Mouse (Mus musculus): ENCODE results near the gene H2-Ob.

The H2-Ob gene

GRCm38 (mm10) chr17:34237741-34238140, 962 bp upstream of the H2-Ob start:
- intact Hi-C loops (cut with DNase I): loop anchor here (10.0 kb wide), 1 partner anchor 163 kb away; no protein-coding TSS in a partner anchor

- intact Hi-C loops (cut with DNase I): loop anchor here (10.0 kb wide), 1 partner anchor 165 kb away; no protein-coding TSS in a partner anchor
Observed at GRCm38 (mm10) chr17:34239601-34240041, 918 bp downstream of the H2-Ob start.

GRCm38 (mm10) chr17:34240366-34240765, 1.7 kb downstream of the H2-Ob start:
- intact Hi-C loops (cut with DNase I): no loop called here

GRCm38 (mm10) chr17:34240916-34241315, 2.2 kb downstream of the H2-Ob start:
- intact Hi-C loops (cut with DNase I): no loop called here

- intact Hi-C loops (cut with DNase I): no loop called here
Observed at GRCm38 (mm10) chr17:34244656-34245055, 6.0 kb downstream of the H2-Ob start.

- intact Hi-C loops (cut with DNase I): no loop called here
Observed at GRCm38 (mm10) chr17:34247047-34247446, 8.3 kb downstream of the H2-Ob start.

GRCm38 (mm10) chr17:34248764-34249163, 10.1 kb downstream of the H2-Ob start:
- intact Hi-C loops (cut with DNase I): no loop called here

GRCm38 (mm10) chr17:34249361-34249760, 10.7 kb downstream of the H2-Ob start:
- intact Hi-C loops (cut with DNase I): no loop called here

- intact Hi-C loops (cut with DNase I): loop anchor here (1.0 kb wide), 2 partner anchors 62 to 98 kb away; no protein-coding TSS in a partner anchor
Observed at GRCm38 (mm10) chr17:34249878-34250277, 11.2 kb downstream of the H2-Ob start.

GRCm38 (mm10) chr17:34251666-34252065, 13.0 kb downstream of the H2-Ob start:
- intact Hi-C loops (cut with DNase I): no loop called here

- intact Hi-C loops (cut with DNase I): no loop called here
Observed at GRCm38 (mm10) chr17:34256501-34256900, 17.8 kb downstream of the H2-Ob start.

- intact Hi-C loops (cut with DNase I): no loop called here
Observed at GRCm38 (mm10) chr17:34257594-34258375, 19.1 kb downstream of the H2-Ob start, which contains the start of gene H2-Ab1. Gene H2-Ab1, plus strand, starts transcription at chr17:34257689.

GRCm38 (mm10) chr17:34260551-34260950, 21.8 kb downstream of the H2-Ob start:
- intact Hi-C loops (cut with DNase I): no loop called here

GRCm38 (mm10) chr17:34261502-34261901, 22.8 kb downstream of the H2-Ob start:
- intact Hi-C loops (cut with DNase I): no loop called here

- intact Hi-C loops (cut with DNase I): no loop called here
Observed at GRCm38 (mm10) chr17:34263068-34263467, 24.4 kb downstream of the H2-Ob start.

GRCm38 (mm10) chr17:34263811-34264371, 25.2 kb downstream of the H2-Ob start:
- intact Hi-C loops (cut with DNase I): no loop called here

- intact Hi-C loops (cut with DNase I): no loop called here
Observed at GRCm38 (mm10) chr17:34264452-34265351, 26.0 kb downstream of the H2-Ob start.

GRCm38 (mm10) chr17:34268262-34268661, 29.6 kb downstream of the H2-Ob start:
- intact Hi-C loops (cut with DNase I): no loop called here

- intact Hi-C loops (cut with DNase I): no loop called here
Observed at GRCm38 (mm10) chr17:34268748-34269147, 30.0 kb downstream of the H2-Ob start.

GRCm38 (mm10) chr17:34269817-34270216, 31.1 kb downstream of the H2-Ob start:
- intact Hi-C loops (cut with DNase I): no loop called here

GRCm38 (mm10) chr17:34270230-34270629, 31.5 kb downstream of the H2-Ob start:
- intact Hi-C loops (cut with DNase I): no loop called here

GRCm38 (mm10) chr17:34270940-34271339, 32.2 kb downstream of the H2-Ob start:
- intact Hi-C loops (cut with DNase I): no loop called here
